Mouse (Mus musculus) embryo, embryonic 10.5 days (tissue): ENCODE data around the gene Tppp3.

ENCODE experiments used
- DNase-seq: peaks from one replicate; pipeline ENCODE4 v3.0.0-alpha.2; 2015; ENCODE audit warnings: low spot score

The Tppp3 gene

GRCm38 (mm10) chr8:105466700-105467291 lies 4.5 kb downstream of the Tppp3 start:
- DNase-seq: no peak

GRCm38 (mm10) chr8:105466246-105466645 lies 5.1 kb downstream of the Tppp3 start:
- DNase-seq: no peak

- no peak for DNase-seq
Observed at GRCm38 (mm10) chr8:105464595-105464994, 6.7 kb downstream of the Tppp3 start.

GRCm38 (mm10) chr8:105461085-105461803 lies 10.1 kb downstream of the Tppp3 start:
- DNase-seq: no peak

- DNase-seq: no peak
Observed at GRCm38 (mm10) chr8:105455218-105455617, 16.1 kb downstream of the Tppp3 start.

- DNase-seq: no peak
Observed at GRCm38 (mm10) chr8:105454088-105454487, 17.2 kb downstream of the Tppp3 start.

GRCm38 (mm10) chr8:105453296-105453695 lies 18.0 kb downstream of the Tppp3 start:
- no peak for DNase-seq

- no peak for DNase-seq
Observed at GRCm38 (mm10) chr8:105451903-105452603, 19.3 kb downstream of the Tppp3 start.

- no peak for DNase-seq
Observed at GRCm38 (mm10) chr8:105450977-105451376, 20.3 kb downstream of the Tppp3 start.

- no peak for DNase-seq
Observed at GRCm38 (mm10) chr8:105448596-105448995, 22.7 kb downstream of the Tppp3 start.

- no peak for DNase-seq
Observed at GRCm38 (mm10) chr8:105448188-105448587, 23.1 kb downstream of the Tppp3 start.

GRCm38 (mm10) chr8:105446127-105446552 lies 25.2 kb downstream of the Tppp3 start:
- DNase-seq: peak; percentile 85

- DNase-seq: peak; percentile 85
Observed at GRCm38 (mm10) chr8:105445296-105446126, 25.8 kb downstream of the Tppp3 start.

GRCm38 (mm10) chr8:105442661-105443060 lies 28.7 kb downstream of the Tppp3 start:
- DNase-seq: no peak

GRCm38 (mm10) chr8:105441433-105441832 lies 29.9 kb downstream of the Tppp3 start:
- DNase-seq: peak; percentile 84

- DNase-seq: peak; percentile 77
Observed at GRCm38 (mm10) chr8:105438865-105439264, 32.5 kb downstream of the Tppp3 start.

- DNase-seq: no peak
Observed at GRCm38 (mm10) chr8:105437078-105437748, 34.1 kb downstream of the Tppp3 start.

GRCm38 (mm10) chr8:105436218-105436617 lies 35.1 kb downstream of the Tppp3 start:
- DNase-seq: no peak

GRCm38 (mm10) chr8:105434136-105434535 lies 37.2 kb downstream of the Tppp3 start:
- no peak for DNase-seq

GRCm38 (mm10) chr8:105433511-105433910 lies 37.8 kb downstream of the Tppp3 start:
- no peak for DNase-seq

GRCm38 (mm10) chr8:105433021-105433420 lies 38.3 kb downstream of the Tppp3 start:
- DNase-seq: no peak
